Mouse (Mus musculus): ENCODE measurements around the gene 5730409E04Rik. TPM values are rescaled to one million over a fixed set of nuclear protein-coding genes. Genes with fewer than 3 reads are reported as not detected.

The 5730409E04Rik gene
- polyA plus RNA-seq, 1 experiment from 2014 or later = 2.3 TPM

DNA sequence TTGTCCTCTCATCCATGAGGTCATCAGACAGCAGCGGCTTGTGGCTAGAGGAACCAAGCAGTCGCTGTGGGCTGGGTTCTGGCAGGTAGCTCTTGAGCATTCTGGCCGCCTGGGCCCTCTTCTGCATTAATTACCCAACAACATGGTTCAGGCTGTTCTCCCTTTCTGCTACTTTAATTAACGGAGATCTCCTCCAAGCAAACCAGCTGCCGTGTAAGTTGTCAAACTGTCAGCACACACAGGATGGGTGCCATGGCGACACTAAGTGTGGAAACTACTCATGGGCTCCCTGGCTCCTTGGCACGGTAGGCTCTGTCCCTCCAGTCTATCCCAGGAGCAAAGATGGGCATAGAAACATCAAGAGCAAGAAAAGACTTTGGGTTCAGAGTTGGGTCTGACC lies 29.7 kb downstream of the 5730409E04Rik start:
- Histone ChIP-seq H3K27ac (no peak overlapping the region), H3K4me1 (no peaks in the 10 kb centered on the region), H3K9me3 (no peaks in the 10 kb centered on the region), H3K27me3 (peaks cover 15% of the 10 kb centered on the region; the same call in 1 of the 2 replicates), H3K9ac (no peak overlapping the region), H3K36me3 (no peaks in the 10 kb centered on the region), H3K4me3 (no peak overlapping the region), H3K4me2 (no peak overlapping the region)
- WGBS = 47% methylated on average over 7 of the region's 7 CpGs
- no peak for ATAC-seq (ENCODE audit: borderline replicate concordance, extremely low read depth, low FRiP score, low TSS enrichment)

DNA sequence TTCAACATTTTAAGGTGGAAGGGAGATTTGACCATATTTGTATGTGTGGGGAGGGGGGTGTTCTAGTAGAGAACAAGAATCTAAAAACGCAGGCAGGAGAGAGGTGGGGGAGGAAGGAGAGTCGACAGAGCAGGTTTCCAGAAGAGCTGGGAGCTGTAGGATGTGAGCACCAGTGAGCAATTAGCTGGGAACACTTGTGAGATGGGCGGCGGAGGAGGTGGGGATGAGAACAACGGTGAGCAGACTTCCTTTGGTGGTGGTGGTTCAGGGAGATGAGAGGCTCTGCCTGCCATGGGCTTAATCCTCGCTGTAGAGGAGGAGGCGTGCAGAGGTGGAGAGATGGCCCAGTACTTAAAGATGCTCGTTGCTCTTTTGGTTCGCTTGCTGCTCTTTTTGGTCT lies 32.3 kb downstream of the 5730409E04Rik start:
- Histone ChIP-seq H3K9me3 (no peaks in the 10 kb centered on the region), H3K36me3 (no peaks in the 10 kb centered on the region), H3K4me1 (no peaks in the 10 kb centered on the region), H3K4me2 (no peak overlapping the region), H3K4me3 (no peak overlapping the region), H3K27ac (no peak overlapping the region), H3K27me3 (peaks cover 15% of the 10 kb centered on the region; the same call in 1 of the 2 replicates), H3K9ac (no peak overlapping the region)
- ATAC-seq (ENCODE audit: borderline replicate concordance, extremely low read depth, low FRiP score, low TSS enrichment) = no peak
- 35% methylated on average over 9 of the region's 9 CpGs for WGBS

DNA sequence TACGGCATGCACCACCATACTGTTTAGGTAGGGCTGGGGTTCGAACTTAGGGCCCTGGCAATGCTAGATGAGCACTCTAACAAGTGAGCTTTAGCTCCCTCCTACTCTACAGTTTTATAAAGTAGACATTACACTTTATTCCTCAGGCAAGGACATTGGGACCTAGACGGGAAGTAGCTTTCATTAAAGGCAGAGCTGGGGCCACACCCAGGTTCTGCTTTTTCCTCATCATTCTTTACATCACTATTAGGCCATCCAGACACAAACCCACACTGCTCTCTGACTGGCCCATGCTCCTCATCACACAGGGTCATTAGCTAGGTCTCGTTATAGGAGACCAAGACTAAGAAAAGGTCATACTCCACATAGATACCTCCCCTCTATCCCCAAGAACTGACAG lies 34.2 kb downstream of the 5730409E04Rik start:
- no peak for ATAC-seq (ENCODE audit: borderline replicate concordance, extremely low read depth, low FRiP score, low TSS enrichment)
- Histone ChIP-seq H3K9me3 (no peaks in the 10 kb centered on the region), H3K4me2 (no peak overlapping the region), H3K27me3 (peaks cover 7% of the 10 kb centered on the region; the same call in 1 of the 2 replicates), H3K36me3 (no peaks in the 10 kb centered on the region), H3K4me1 (no peaks in the 10 kb centered on the region), H3K4me3 (no peak overlapping the region), H3K9ac (no peak overlapping the region), H3K27ac (no peak overlapping the region)
- 58% methylated on average over 4 of the region's 4 CpGs for WGBS

DNA sequence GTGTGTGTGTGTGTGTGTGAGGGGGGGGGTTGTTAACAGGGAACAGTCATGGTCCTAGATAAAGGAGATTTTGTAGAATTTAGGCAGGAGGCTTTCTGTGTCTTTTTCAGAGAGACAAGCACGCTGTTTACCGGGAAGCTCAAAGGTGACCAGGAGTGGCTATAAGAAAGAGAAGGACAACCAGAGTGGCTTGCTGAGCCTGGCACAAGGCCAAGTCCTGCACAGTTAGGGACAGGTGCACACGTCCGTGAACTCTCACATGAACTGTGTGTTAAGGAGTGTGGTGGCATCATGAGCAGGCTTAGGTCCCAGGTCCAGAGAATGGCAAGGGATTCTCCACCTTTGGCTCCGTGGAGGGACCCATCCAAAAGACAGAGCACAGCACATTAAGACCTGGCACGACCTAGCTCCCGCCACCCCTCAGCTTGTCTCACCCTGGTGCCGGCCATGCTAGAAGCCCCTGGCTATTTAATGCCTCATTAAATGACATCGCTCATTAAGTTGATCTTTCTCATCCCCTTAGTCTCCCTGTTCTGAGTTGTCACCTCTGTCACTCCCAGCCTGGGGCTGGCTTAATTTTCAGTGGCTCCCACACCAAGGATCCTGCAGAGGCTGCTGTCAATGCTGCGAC lies 34.8 kb downstream of the 5730409E04Rik start:
- Histone ChIP-seq H3K36me3 (no peaks in the 10 kb centered on the region), H3K4me2 (no peak overlapping the region), H3K4me1 (no peaks in the 10 kb centered on the region), H3K27ac (no peak overlapping the region), H3K9ac (no peak overlapping the region), H3K9me3 (no peaks in the 10 kb centered on the region), H3K27me3 (0 out of 2 replicates have a peak, but pooled peaks cover 2% of the 10 kb centered on the region), H3K4me3 (no peak overlapping the region)
- 76% methylated on average over 10 of the region's 10 CpGs for WGBS
- no peak for ATAC-seq (ENCODE audit: borderline replicate concordance, extremely low read depth, low FRiP score, low TSS enrichment)

DNA sequence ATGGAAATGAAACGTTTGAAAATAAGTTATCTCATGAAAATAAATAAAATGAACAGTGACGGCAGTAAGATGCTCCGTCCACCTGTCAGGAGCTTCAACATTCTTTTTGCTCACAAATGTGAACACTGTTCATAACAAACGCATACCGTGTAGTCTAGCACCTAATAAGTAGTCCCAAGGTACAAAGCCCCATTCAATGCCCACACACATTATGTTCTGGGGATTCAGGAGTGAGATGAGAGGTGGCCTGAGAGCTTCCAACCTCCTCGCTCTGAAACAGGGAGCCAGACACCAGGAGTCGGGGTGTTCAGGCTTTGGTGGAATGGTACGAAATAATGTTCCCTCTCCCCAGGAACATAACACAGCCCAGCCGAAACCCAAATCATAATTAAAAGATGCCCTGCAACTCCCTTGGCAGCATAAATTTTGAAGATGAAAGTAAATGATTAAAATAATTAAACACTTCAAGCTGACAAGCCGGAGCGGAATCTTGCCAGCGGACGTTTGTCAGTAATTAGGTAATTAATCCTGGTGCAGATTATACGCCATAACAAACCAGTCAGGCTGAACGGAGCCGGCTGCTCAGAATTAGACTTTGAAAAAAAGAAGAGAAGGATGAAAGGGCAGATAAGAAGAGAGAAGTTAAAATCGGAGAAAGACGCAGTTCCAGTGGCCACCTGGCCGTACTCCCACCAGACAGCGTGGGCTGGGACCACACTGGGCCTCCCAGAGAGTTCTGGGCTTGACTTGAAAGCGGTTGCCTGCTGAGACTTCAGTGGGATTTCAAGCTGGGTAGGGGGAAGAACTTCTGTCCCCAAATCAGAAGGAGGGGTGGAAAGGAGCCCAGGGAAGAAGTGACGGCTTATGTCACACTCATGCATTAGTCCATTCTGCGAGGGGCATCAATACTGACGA lies 38.6 kb downstream of the 5730409E04Rik start:
- no peak overlapping the region for H3K4me2 ChIP-seq
- no peaks in the 10 kb centered on the region for H3K9me3 ChIP-seq
- no peak overlapping the region for H3K27ac ChIP-seq
- no peak overlapping the region for H3K4me3 ChIP-seq
- ATAC-seq (ENCODE audit: borderline replicate concordance, extremely low read depth, low FRiP score, low TSS enrichment) = no peak
- no peak overlapping the region for H3K9ac ChIP-seq
- WGBS = 31% methylated on average over 24 of the region's 24 CpGs
- no peaks in the 10 kb centered on the region for H3K4me1 ChIP-seq
- no peaks in the 10 kb centered on the region for H3K27me3 ChIP-seq
- H3K36me3 ChIP-seq = no peaks in the 10 kb centered on the region

DNA sequence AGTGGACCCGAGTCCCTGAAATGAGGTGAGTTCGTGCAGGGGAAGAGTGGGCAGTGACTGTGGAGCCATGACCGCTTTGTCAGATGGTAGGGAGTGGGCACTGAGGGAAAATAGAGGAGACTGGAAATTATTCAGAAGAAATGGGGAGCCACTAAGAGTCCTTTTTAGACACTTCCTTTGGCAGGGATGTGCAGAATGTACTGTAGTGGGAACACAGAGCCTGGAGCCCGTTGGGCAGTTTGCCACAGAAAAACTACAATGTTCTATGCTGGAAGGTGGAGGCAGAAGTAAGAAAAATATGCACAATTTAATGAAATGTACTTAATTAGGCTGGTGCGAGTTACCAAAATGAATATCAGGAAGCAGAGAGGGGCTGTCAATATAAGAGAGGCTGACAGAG lies 43.5 kb downstream of the 5730409E04Rik start:
- Histone ChIP-seq H3K9ac (no peak overlapping the region), H3K4me2 (no peak overlapping the region), H3K27ac (no peak overlapping the region), H3K27me3 (no peaks in the 10 kb centered on the region), H3K9me3 (no peaks in the 10 kb centered on the region), H3K4me3 (no peak overlapping the region), H3K36me3 (no peaks in the 10 kb centered on the region), H3K4me1 (no peaks in the 10 kb centered on the region)
- ATAC-seq (ENCODE audit: borderline replicate concordance, extremely low read depth, low FRiP score, low TSS enrichment) = no peak
- 76% methylated on average over 5 of the region's 5 CpGs for WGBS

DNA sequence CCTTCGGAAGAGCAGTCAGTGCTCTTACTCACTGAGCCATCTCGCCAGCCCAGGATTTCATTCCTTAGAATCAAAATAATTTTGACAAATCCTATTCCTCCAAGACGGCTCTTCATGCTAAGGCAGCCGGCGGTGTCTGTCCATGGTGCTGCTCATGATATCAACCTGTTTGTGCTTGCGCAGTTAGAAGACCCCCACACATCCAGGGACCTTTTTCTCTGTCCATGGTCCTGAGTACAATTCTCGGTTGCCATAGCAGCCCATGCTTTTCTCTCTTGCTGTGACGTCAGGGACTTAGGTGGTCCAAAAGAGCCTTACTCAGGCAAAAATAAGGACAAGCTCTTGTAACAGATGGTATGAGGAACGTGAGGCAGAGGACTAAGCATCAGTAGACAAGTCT lies 45.7 kb downstream of the 5730409E04Rik start:
- no peaks in the 10 kb centered on the region for H3K9me3 ChIP-seq
- no peaks in the 10 kb centered on the region for H3K4me1 ChIP-seq
- H3K4me3 ChIP-seq = no peak overlapping the region
- WGBS = 7% methylated on average over 9 of the region's 9 CpGs
- ATAC-seq (ENCODE audit: borderline replicate concordance, extremely low read depth, low FRiP score, low TSS enrichment) = no peak
- H3K27ac ChIP-seq = no peak overlapping the region
- no peaks in the 10 kb centered on the region for H3K27me3 ChIP-seq
- no peak overlapping the region for H3K9ac ChIP-seq
- no peak overlapping the region for H3K4me2 ChIP-seq
- no peaks in the 10 kb centered on the region for H3K36me3 ChIP-seq

DNA sequence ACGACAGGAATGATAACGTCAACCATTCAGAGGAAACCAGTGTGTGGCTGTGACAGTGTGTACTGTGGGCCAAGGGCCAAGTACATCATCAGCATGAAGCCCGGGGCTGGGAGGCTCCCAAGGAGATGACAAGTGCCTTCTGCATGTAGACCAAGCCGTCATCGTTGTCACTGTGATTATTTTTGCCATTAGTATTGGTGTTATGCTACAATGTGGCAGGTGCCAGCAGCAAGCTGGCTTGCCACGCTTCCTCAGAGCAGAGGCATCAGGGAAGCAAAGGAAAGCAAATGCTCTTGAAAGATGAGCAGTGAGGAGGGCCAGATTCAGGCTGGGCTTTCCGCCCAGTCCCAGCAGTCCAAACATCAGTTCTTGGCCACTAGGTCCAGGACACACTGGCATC lies 51.6 kb downstream of the 5730409E04Rik start:
- no peaks in the 10 kb centered on the region for H3K9me3 ChIP-seq
- no peak overlapping the region for H3K4me3 ChIP-seq
- no peak overlapping the region for H3K4me2 ChIP-seq
- H3K4me1 ChIP-seq = no peaks in the 10 kb centered on the region
- H3K36me3 ChIP-seq = no peaks in the 10 kb centered on the region
- no peak overlapping the region for H3K9ac ChIP-seq
- no peak for ATAC-seq (ENCODE audit: borderline replicate concordance, extremely low read depth, low FRiP score, low TSS enrichment)
- WGBS = 63% methylated on average over 7 of the region's 7 CpGs
- no peaks in the 10 kb centered on the region for H3K27me3 ChIP-seq
- no peak overlapping the region for H3K27ac ChIP-seq

Small RNA genes within 50 kb of the gene (microRNA-seq; reads per million reads assigned to microRNA genes)
- gene Mir7119 = 0.74 reads per million

Other genes with a start within 250 kb of the 5730409E04Rik start
- gene Ago3, start 180.3 kb upstream of the 5730409E04Rik start, polyA plus RNA-seq (2015; fragmentation: Nextera tagmentation; extraction: Ambion mirVana) = 12.3 and 16.2 TPM in 2 replicates
- 6.0 and 6.7 TPM in 2 replicates for gene Ago1, start 141.2 kb upstream of the 5730409E04Rik start, polyA plus RNA-seq (2015; fragmentation: Nextera tagmentation; extraction: Ambion mirVana)
- 3.5 and 3.7 TPM in 2 replicates for gene Ago4, start 76.3 kb upstream of the 5730409E04Rik start, polyA plus RNA-seq (2015; fragmentation: Nextera tagmentation; extraction: Ambion mirVana)
- gene Clspn, start 52.9 kb upstream of the 5730409E04Rik start, polyA plus RNA-seq (2015; fragmentation: Nextera tagmentation; extraction: Ambion mirVana) = 41.1 TPM in 2 replicates
- gene Psmb2, start 67.8 kb downstream of the 5730409E04Rik start, polyA plus RNA-seq (2015; fragmentation: Nextera tagmentation; extraction: Ambion mirVana) = 487 and 509 TPM in 2 replicates
- gene Tfap2e, start 126.4 kb downstream of the 5730409E04Rik start, polyA plus RNA-seq (2015; fragmentation: Nextera tagmentation; extraction: Ambion mirVana) = 0.08 and 0.09 TPM in 2 replicates
- gene Ncdn, start 143.6 kb downstream of the 5730409E04Rik start, polyA plus RNA-seq (2015; fragmentation: Nextera tagmentation; extraction: Ambion mirVana) = 26.0 and 28.2 TPM in 2 replicates
- gene AU040320, start 143.7 kb downstream of the 5730409E04Rik start, polyA plus RNA-seq (2015; fragmentation: Nextera tagmentation; extraction: Ambion mirVana) = 22.0 and 22.3 TPM in 2 replicates